Mouse (Mus musculus) T-helper 17 cell (primary cell): ENCODE measurements around the gene Gpr62.

Experiments used
- in situ Hi-C, 2 experiments: fragments of 300-600 bp; cut with MboI, MseI; formaldehyde crosslinking; loops; 1 replicate in 1 of 2; 2 replicates in 1 of 2; pipeline ENCODE4 v1.15.1; 2025; ENCODE audit warnings: high pct_unique_total_duplicates in 2 of 2

Gene Gpr62

GRCm38 (mm10) chr9:106465571-106466200 is at the start of gene Gpr62:
TSS of gene Gpr62 (minus strand) at chr9:106465938.
- in situ Hi-C loops: no loop called here

DNA sequence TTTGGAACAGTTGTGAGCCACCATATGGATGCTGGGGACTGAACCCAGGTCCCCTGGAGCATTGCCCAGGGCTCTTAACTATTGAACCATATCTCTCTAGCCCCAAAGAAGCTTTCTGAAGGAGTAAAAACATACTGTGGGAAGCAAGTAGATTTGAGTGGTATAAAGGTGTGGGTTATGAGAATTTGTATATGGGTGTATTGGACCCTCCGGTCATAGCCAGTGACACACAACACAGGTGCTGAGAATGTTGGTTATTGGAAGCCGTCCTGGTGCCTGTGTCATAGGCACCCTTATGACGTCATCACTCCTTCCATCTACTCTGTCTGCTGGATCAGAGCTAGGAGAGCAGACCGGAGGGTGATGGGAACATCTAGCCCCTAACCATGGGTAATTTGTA is 48.5 kb upstream of the Gpr62 start, which contains the start of gene Iqcf5:
Iqcf5 (plus strand) TSS at position 301 of the 400 bp plus-strand sequence.
- in situ Hi-C loops: no loop called here

GRCm38 (mm10) chr9:106513566-106513965 is 47.8 kb upstream of the Gpr62 start:
- in situ Hi-C loops: no loop called here

DNA sequence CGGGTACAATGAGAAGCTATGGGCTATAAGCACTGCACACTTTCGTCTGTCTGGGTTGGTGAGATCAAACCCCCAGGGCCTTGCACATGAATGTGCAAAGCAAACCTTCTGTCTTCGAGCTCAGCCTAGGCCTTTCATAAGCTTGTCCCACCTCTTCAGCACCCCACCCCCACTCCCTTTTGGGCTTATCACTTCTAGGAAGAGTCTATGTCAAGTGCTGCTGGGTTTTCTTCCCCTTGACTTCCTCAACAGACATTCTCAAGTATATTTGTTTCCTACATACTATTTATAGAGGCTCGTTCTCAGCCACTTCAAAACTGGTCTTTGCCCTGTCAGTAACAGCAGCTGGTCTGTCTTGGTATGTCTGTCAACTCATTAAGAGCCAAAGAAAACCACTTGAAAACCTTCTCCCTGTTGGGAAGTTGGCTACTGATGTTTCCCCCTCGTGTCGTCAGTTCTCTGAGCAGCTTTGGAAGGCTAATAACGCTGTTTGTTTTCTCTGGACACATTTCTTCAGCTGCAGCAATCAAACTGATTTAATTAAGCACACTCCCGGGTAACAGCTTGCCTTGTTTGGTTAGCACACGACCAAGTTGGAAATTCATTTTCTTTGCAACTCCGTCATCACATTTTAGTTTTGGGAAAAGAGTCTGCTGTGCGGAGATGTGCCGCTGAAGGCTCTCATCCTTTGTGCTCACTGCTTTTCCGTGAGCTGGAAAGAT is 47.2 kb upstream of the Gpr62 start:
- in situ Hi-C loops: no loop called here

GRCm38 (mm10) chr9:106509356-106509755 is 43.6 kb upstream of the Gpr62 start:
- in situ Hi-C loops: loop anchor here in 1 of 2 experiments (10.0 kb wide), 1 partner anchor 1065 kb away; no protein-coding TSS in a partner anchor

- in situ Hi-C loops: loop anchor here in 1 of 2 experiments (10.0 kb wide), 1 partner anchor 1059 kb away; no protein-coding TSS in a partner anchor
Observed at GRCm38 (mm10) chr9:106504246-106504645, 38.5 kb upstream of the Gpr62 start.

- in situ Hi-C loops: loop anchor here in 1 of 2 experiments (10.0 kb wide), 1 partner anchor 1057 kb away; no protein-coding TSS in a partner anchor
Observed at GRCm38 (mm10) chr9:106501846-106502245, 36.1 kb upstream of the Gpr62 start.

DNA sequence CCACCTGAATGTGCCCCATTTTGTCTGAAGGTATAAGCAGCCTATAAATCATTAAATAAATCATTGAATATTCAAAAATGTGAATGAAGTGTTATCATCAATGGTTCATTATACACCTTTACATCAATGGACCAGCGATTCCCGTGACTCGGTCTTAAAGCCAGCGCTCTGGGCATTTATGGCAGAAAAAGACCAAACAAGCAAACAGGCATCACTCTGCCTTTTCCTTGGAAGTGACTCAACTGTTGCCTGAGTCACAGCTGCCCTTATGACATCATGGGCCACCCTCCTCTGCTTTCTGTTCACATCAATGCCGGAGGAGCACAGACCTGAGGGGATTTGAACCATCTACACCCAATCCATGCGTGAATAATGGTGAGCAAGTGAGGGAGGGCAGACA is 33.9 kb upstream of the Gpr62 start, which contains the start of gene Iqcf1:
Iqcf1 (plus strand) TSS at position 301 of the 400 bp plus-strand sequence.
- in situ Hi-C loops: loop anchor here in 1 of 2 experiments (10.0 kb wide), 1 partner anchor 1055 kb away; no protein-coding TSS in a partner anchor

- in situ Hi-C loops: loop anchor here in 1 of 2 experiments (10.0 kb wide), 1 partner anchor 843 kb away; the partner anchor contains the start of gene Pik3r4
Observed at GRCm38 (mm10) chr9:106487602-106488001, 21.9 kb upstream of the Gpr62 start.

DNA sequence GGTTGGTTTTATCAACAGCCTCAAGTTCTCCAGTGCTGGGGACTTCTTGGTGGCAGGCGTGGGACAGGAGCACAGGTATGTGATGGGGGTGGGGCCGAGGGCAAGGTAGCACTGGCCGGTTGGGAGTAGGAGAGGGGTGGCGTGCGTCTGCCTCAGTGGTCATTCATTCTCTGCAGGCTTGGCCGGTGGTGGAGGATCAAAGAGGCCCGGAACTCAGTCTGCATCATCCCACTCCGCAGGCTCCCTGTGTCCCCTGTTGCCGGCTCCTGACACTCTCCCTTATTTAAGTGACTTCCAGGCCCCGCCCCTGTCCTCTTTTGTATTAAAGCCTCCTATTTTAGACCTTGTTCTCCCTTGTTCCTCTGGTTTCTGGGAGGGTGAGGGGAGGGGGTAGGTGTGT is 19.3 kb upstream of the Gpr62 start:
- in situ Hi-C loops: loop anchor here in 1 of 2 experiments (10.0 kb wide), 1 partner anchor 840 kb away; the partner anchor contains the start of gene Pik3r4

DNA sequence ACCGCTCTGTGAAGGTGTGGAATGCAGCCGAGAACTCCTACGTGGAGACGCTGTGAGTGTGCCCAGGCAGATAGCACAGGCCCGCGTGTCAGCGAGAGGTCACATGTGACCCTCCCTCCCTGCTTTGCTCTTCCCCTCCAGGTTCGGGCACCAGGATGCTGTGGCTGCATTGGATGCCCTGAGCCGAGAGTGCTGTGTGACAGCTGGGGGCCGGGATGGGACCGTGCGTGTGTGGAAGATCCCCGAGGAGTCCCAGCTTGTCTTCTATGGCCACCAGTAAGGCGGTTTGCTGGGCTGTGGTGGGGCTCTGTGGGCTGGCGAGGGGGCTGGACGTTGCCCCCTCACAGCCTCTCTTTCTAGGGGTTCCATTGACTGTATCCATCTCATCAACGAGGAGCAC is 17.9 kb upstream of the Gpr62 start:
- in situ Hi-C loops: loop anchor here in 1 of 2 experiments (10.0 kb wide), 1 partner anchor 839 kb away; the partner anchor contains the start of gene Pik3r4

GRCm38 (mm10) chr9:106483136-106483535 is 17.4 kb upstream of the Gpr62 start:
- in situ Hi-C loops: loop anchor here in 1 of 2 experiments (10.0 kb wide), 1 partner anchor 838 kb away; the partner anchor contains the start of gene Pik3r4

- in situ Hi-C loops: loop anchor here in 1 of 2 experiments (10.0 kb wide), 1 partner anchor 838 kb away; the partner anchor contains the start of gene Pik3r4
Observed at GRCm38 (mm10) chr9:106482578-106483115, 16.9 kb upstream of the Gpr62 start.

DNA sequence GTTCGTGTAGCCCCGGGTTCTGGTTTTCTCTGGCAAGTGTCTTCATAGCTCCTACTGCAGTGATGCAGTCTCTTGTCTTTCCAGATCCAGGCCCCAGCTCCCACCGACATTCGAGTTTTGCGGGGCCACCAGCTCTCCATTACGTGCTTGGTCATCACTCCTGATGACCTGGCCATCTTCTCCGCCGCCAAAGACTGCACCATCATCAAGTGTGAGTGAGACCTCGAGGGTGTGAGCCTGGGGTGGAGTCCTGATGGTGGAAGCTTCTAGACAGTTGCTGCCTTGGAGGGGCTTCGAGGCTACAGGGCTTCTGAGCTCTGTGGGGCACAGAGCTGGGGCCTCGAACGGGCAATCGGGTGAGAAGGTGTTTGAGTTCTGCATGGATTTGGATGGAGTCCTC is 15.9 kb upstream of the Gpr62 start:
- in situ Hi-C loops: loop anchor here in 1 of 2 experiments (10.0 kb wide), 1 partner anchor 837 kb away; the partner anchor contains the start of gene Pik3r4

DNA sequence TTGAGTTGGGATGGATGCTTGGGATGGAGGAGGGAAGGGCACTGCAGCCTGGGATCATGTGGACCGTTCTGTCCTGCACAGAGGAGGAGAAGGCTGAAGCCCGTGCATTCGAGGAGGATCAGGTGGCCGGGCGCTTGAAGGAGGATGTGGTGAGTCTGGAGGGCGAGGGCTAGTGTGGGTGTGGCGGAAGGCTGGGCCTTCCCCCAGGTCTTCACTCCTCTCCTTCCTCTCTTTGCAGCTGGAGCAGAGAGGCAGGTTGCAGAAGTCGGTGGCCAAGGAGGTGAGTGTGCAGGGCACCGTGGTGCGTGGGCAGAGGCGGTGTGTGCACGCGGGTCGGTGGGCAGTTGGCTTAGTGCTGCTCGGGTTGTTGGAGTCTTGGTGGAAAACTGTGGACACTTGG is 15.3 kb upstream of the Gpr62 start:
- in situ Hi-C loops: loop anchor here in 1 of 2 experiments (10.0 kb wide), 1 partner anchor 836 kb away; the partner anchor contains the start of gene Pik3r4

DNA sequence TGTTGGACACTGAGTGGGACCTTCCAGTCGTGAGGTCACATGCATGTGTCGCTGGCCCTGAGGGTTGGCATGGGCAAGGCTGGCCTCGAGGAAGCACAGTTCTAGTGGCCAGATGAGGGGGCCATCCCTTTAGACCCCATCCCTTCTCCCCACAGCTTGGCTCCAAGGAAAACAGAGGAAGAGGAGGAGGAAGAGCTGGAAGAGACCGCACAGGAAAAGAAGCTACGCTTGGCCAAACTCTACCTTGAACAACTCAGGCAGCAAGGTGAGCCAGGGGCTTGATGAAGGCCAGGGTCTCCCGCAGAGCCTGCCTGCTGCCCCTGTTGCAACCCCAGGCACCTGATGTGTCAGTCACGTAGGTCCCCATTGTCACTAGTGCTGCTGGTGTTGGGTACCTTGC is 14.8 kb upstream of the Gpr62 start:
- in situ Hi-C loops: loop anchor here in 1 of 2 experiments (10.0 kb wide), 1 partner anchor 836 kb away; the partner anchor contains the start of gene Pik3r4

- in situ Hi-C loops: loop anchor here (5.0 to 10.0 kb wide), 3 partner anchors 36 to 1497 kb away; partner anchors contain the start of gene Uba7 (in 1 of the 2)
Observed at GRCm38 (mm10) chr9:106478101-106478500, 12.4 kb upstream of the Gpr62 start.

- in situ Hi-C loops: loop anchor here (5.0 to 10.0 kb wide), 3 partner anchors 35 to 1497 kb away; partner anchors contain the start of gene Uba7 (in 1 of the 2)
Observed at GRCm38 (mm10) chr9:106477649-106478048, 11.9 kb upstream of the Gpr62 start.

DNA sequence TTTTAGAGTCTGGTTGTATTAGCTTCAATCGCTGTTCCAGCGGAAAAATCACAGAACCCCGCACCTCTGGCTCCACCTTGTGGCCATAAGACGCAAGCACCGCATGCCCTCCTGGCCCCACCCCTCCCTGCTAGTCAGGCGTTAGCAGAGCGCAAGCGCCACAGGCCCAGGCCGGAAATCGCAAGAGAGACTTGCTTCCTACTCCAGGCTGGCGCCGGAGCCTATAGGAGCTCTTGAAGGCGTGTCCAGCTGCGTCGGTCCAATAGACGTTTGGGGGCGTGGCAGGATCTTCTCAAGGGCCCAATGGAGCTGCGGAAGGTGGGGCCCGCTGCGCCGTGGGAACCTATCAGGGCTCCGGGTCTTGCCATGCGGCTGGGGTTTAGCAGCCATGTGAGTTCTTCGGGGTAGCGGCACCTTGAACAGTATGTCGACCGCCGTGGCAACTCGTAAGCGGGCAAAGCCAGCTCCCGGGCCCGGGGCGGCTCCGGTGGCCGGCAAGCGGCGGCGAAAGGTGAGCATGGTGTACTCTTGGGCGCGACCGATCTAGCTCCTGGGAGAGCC is 11.3 kb upstream of the Gpr62 start, which contains the start of gene Parp3:
Parp3 (minus strand) TSS at position 26 of the 561 bp plus-strand sequence.
- in situ Hi-C loops: loop anchor here (5.0 to 10.0 kb wide), 3 partner anchors 35 to 1498 kb away; partner anchors contain the start of gene Uba7 (in 1 of the 2)
